Mouse (Mus musculus) gastrocnemius, postnatal 25 days (tissue): ENCODE results near the gene Asl. TPM values are rescaled to one million over a fixed set of nuclear protein-coding genes. Genes with fewer than 3 reads are reported as not detected.

Source experiments
- DNase-seq: peaks from one replicate; pipeline ENCODE4 v3.0.0; 2022
- total RNA-seq, 2 experiments: library from RNA; stranded (reverse); gene quantifications; 1 replicate in 1 of 2; 2 replicates in 1 of 2; pipeline ENCODE4 v1.2.3; 2021

Asl gene
- total RNA-seq, 2 experiments from 2014 or later = 9.4 to 10.1 TPM

GRCm38 (mm10) chr5:130003229-130003628, 25.8 kb downstream of the Asl start:
- no peak for DNase-seq

- DNase-seq = peak; percentile 85
These were observed 26.5 kb downstream of the Asl start, which contains the start of gene Gusb for GRCm38 (mm10) chr5:130002301-130003146. Gene Gusb, minus strand, starts transcription at chr5:130003049.

- no peak for DNase-seq
These were observed 27.6 kb downstream of the Asl start for GRCm38 (mm10) chr5:130001356-130001987.

- DNase-seq = no peak
These were observed 28.3 kb downstream of the Asl start for GRCm38 (mm10) chr5:130000735-130001134.

GRCm38 (mm10) chr5:129999097-129999496, 29.9 kb downstream of the Asl start:
- no peak for DNase-seq

GRCm38 (mm10) chr5:129997700-129998099, 31.3 kb downstream of the Asl start:
- DNase-seq = no peak

GRCm38 (mm10) chr5:129994989-129995388, 34.1 kb downstream of the Asl start:
- DNase-seq = no peak

GRCm38 (mm10) chr5:129993374-129993773, 35.7 kb downstream of the Asl start:
- DNase-seq = no peak

- DNase-seq = no peak
These were observed 37.1 kb downstream of the Asl start for GRCm38 (mm10) chr5:129991898-129992297.

- DNase-seq = no peak
These were observed 39.7 kb downstream of the Asl start for GRCm38 (mm10) chr5:129989376-129989775.

GRCm38 (mm10) chr5:129980216-129980615, 48.8 kb downstream of the Asl start:
- no peak for DNase-seq

GRCm38 (mm10) chr5:129978608-129979007, 50.4 kb downstream of the Asl start:
- no peak for DNase-seq

GRCm38 (mm10) chr5:129977768-129978167, 51.3 kb downstream of the Asl start:
- no peak for DNase-seq

- DNase-seq = no peak
These were observed 54.2 kb downstream of the Asl start for GRCm38 (mm10) chr5:129974866-129975311.

GRCm38 (mm10) chr5:129974354-129974753, 54.7 kb downstream of the Asl start:
- no peak for DNase-seq

GRCm38 (mm10) chr5:129971491-129971890, 57.6 kb downstream of the Asl start:
- peak; percentile 24 for DNase-seq

GRCm38 (mm10) chr5:129968417-129968816, 60.6 kb downstream of the Asl start:
- no peak for DNase-seq

GRCm38 (mm10) chr5:129966448-129966847, 62.6 kb downstream of the Asl start:
- DNase-seq = no peak

GRCm38 (mm10) chr5:129963224-129963623, 65.8 kb downstream of the Asl start:
- DNase-seq = no peak
